Comparison of ENCODE assay signal across 8 mouse cellular contexts in the genomic region with DNA sequence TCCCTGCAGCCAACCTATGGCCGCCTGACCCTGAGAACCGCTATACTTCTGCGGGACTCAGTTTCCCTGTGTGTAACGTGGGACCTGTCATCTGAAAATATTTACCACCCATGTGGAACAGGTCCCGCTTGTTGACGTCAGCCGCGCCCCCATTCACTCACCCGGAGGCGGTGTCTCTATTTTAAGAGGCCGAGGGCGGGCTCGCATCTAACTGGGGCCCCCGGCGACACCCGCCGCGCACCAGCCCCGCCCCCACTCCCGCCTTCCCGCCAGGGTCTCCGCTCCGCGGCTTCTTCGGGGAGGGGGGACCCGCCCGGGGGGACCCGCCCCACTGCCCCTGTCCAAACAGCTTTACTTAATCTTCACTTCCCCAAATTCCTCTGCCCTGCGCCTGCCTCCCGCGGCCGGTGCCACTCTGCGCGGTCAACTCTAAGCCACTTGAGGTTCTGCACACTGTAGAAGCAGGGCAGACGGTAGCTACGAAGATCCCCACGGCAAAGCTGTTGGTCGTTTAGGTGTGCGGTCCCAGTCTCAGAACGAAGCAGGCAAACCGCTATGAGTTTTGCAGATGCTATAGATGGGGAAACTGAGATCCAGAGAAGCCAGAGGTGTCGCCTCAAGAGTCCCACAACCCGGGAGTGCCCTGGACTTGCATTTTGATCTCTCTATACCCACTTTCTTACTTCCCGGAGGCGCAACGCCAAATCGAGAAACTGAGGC. TPM values are rescaled to one million over a fixed set of nuclear protein-coding genes. Genes with fewer than 3 reads are reported as not detected.
A peak's percentile ranks its signal among the peaks of the same experiment; 100 is the strongest.
DNase-seq lines count a peak whose midpoint lies in the region; ATAC-seq and TF ChIP-seq lines count a peak whose summit lies in the region.

No protein-coding gene starts in this region.

- TF ChIP-seq CTCF in lung, embryonic 14.5 days (IDR thresholded peaks at IDR 0.05; ENCODE audit: low read depth): no peak

- H3K4me1 ChIP-seq in brown adipose tissue, adult 24 weeks (ENCODE audit: control insufficient read depth, insufficient read depth, insufficient read length, low read length): no peaks in the 10 kb centered on the region
- peaks cover 12% of the 10 kb centered on the region for H3K4me1 ChIP-seq in heart, embryonic 12.5 days (replicated peaks)
- peaks cover 13% of the 10 kb centered on the region for H3K4me1 ChIP-seq in kidney, embryonic 16.5 days (ENCODE audit: insufficient read depth, low read length)
- peaks cover 5% of the 10 kb centered on the region; the same call in 1 of the 2 replicates for H3K4me1 ChIP-seq in lung, embryonic 14.5 days (ENCODE audit: insufficient read depth)
- H3K4me1 ChIP-seq in neural tube, embryonic 15.5 days: peaks cover 20% of the 10 kb centered on the region

- H3K27me3 ChIP-seq in heart, embryonic 12.5 days (replicated peaks): peaks cover 68% of the 10 kb centered on the region
- H3K27me3 ChIP-seq in kidney, embryonic 16.5 days (ENCODE audit: insufficient read depth, low read length): peaks cover 41% of the 10 kb centered on the region
- peaks cover 24% of the 10 kb centered on the region for H3K27me3 ChIP-seq in lung, embryonic 14.5 days (ENCODE audit: insufficient read depth, low read length)
- H3K27me3 ChIP-seq in neural tube, embryonic 15.5 days (replicated peaks): peaks cover 60% of the 10 kb centered on the region

- no peak overlapping the region for H3K27ac ChIP-seq in brown adipose tissue, adult 24 weeks (replicated peaks; ENCODE audit: low read depth, low read length)
- H3K27ac ChIP-seq in heart, embryonic 12.5 days (ENCODE audit: poor library complexity, severe bottlenecking): no peak overlapping the region
- H3K27ac ChIP-seq in kidney, embryonic 16.5 days (ENCODE audit: low read length): no peak overlapping the region
- no peak overlapping the region for H3K27ac ChIP-seq in lung, embryonic 14.5 days (ENCODE audit: low read depth)
- no peak overlapping the region for H3K27ac ChIP-seq in neural tube, embryonic 15.5 days (replicated peaks)

- peak; percentile 46 for DNase-seq in embryo, embryonic 11 days
- DNase-seq in embryo, embryonic 10 days (ENCODE audit: low spot score): no peak
- DNase-seq in lung, embryonic 14.5 days: peak; percentile 39
- DNase-seq in thymus, postnatal 25 days: peak; percentile 88

- peak overlapping the region; percentile 73 for H3K4me3 ChIP-seq in brown adipose tissue, adult 24 weeks (ENCODE audit: insufficient read depth, low read depth, low read length)
- peak overlapping the region; percentile 46 for H3K4me3 ChIP-seq in heart, embryonic 12.5 days
- peak overlapping the region; percentile 63 for H3K4me3 ChIP-seq in kidney, embryonic 16.5 days (ENCODE audit: low read length)
- H3K4me3 ChIP-seq in lung, embryonic 14.5 days (ENCODE audit: low read depth, low read length): peak overlapping the region; percentile 50
- H3K4me3 ChIP-seq in neural tube, embryonic 15.5 days (replicated peaks): peak overlapping the region; percentile 53

- peak overlapping the region; percentile 68 for H3K9ac ChIP-seq in heart, embryonic 12.5 days
- peak overlapping the region; percentile 59 for H3K9ac ChIP-seq in kidney, embryonic 16.5 days (replicated peaks; ENCODE audit: low read length)
- peak overlapping the region; percentile 26 for H3K9ac ChIP-seq in lung, embryonic 14.5 days
- H3K9ac ChIP-seq in neural tube, embryonic 15.5 days (replicated peaks): 0 out of 2 replicates have a peak overlapping the region, but pooled peaks have one; percentile 57

- peak overlapping the region; percentile 77 for H3K4me2 ChIP-seq in heart, embryonic 12.5 days
- peak overlapping the region; percentile 93 for H3K4me2 ChIP-seq in kidney, embryonic 16.5 days (replicated peaks; ENCODE audit: low read depth, low read length)
- peak overlapping the region; percentile 94 for H3K4me2 ChIP-seq in lung, embryonic 14.5 days
- H3K4me2 ChIP-seq in neural tube, embryonic 15.5 days: peak overlapping the region; percentile 91

- WGBS in heart, embryonic 12.5 days: under 1% methylated on average over 47 of the region's 47 CpGs
- WGBS in kidney, embryonic 16.5 days: 1% methylated on average over 46 of the region's 47 CpGs
- 1% methylated on average over 47 of the region's 47 CpGs for WGBS in lung, embryonic 14.5 days
- 1% methylated on average over 47 of the region's 47 CpGs for WGBS in neural tube, embryonic 15.5 days

- no peaks in the 10 kb centered on the region for H3K9me3 ChIP-seq in heart, embryonic 12.5 days (replicated peaks)
- no peaks in the 10 kb centered on the region for H3K9me3 ChIP-seq in kidney, embryonic 16.5 days (ENCODE audit: low read length)
- no peaks in the 10 kb centered on the region for H3K9me3 ChIP-seq in lung, embryonic 14.5 days (ENCODE audit: low read depth, low read length)
- no peaks in the 10 kb centered on the region for H3K9me3 ChIP-seq in neural tube, embryonic 15.5 days (replicated peaks)

- H3K36me3 ChIP-seq in heart, embryonic 12.5 days: no peaks in the 10 kb centered on the region
- H3K36me3 ChIP-seq in kidney, embryonic 16.5 days (ENCODE audit: insufficient read depth, low read length): no peaks in the 10 kb centered on the region
- H3K36me3 ChIP-seq in lung, embryonic 14.5 days (ENCODE audit: insufficient read depth): no peaks in the 10 kb centered on the region
- H3K36me3 ChIP-seq in neural tube, embryonic 15.5 days: no peaks in the 10 kb centered on the region

- no peak for ATAC-seq in heart, embryonic 12.5 days (ENCODE audit: insufficient number of reproducible peaks, low FRiP score)
- no peak for ATAC-seq in kidney, embryonic 16.5 days (ENCODE audit: low FRiP score, low TSS enrichment)
- ATAC-seq in lung, embryonic 14.5 days (ENCODE audit: insufficient read depth): no peak
- ATAC-seq in neural tube, embryonic 15.5 days (ENCODE audit: low FRiP score): peak; percentile 4; the same call in 1 of the 2 replicates

RNA-seq across cellular contexts. Expression of a gene that starts 0.9 kb away (rescaled TPM):
- 2.5 and 2.9 TPM in 2 replicates for polyA plus RNA-seq in brown adipose tissue, adult 24 weeks (2012; ENCODE audit: insufficient read depth, insufficient read length, missing spikeins)
- 7.2 and 8.1 TPM in 2 replicates for polyA plus RNA-seq in heart, embryonic 12.5 days (2016; fragmentation: Nextera tagmentation; extraction: Ambion mirVana)
- polyA plus RNA-seq in kidney, embryonic 16.5 days (2015; fragmentation: Nextera tagmentation; extraction: Ambion mirVana): 16.2 and 16.3 TPM in 2 replicates
- polyA plus RNA-seq in lung, embryonic 14.5 days (2014; fragmentation: Nextera tagmentation; extraction: Ambion mirVana): 16.1 and 18.0 TPM in 2 replicates
- polyA plus RNA-seq in neural tube, embryonic 15.5 days (2015; fragmentation: Nextera tagmentation; extraction: Ambion mirVana): 18.9 and 21.0 TPM in 2 replicates

RNA-seq across cellular contexts. Expression of a gene that starts 4.3 kb away (rescaled TPM):
- not detected in 2 replicates for polyA plus RNA-seq in brown adipose tissue, adult 24 weeks (2012; ENCODE audit: insufficient read depth, insufficient read length, missing spikeins)
- not detected in 2 replicates for polyA plus RNA-seq in heart, embryonic 12.5 days (2016; fragmentation: Nextera tagmentation; extraction: Ambion mirVana)
- 0.05 and 0.12 TPM in 2 replicates for polyA plus RNA-seq in kidney, embryonic 16.5 days (2015; fragmentation: Nextera tagmentation; extraction: Ambion mirVana)
- 0.17 TPM in 1 of 2 replicates, not detected in the other for polyA plus RNA-seq in lung, embryonic 14.5 days (2014; fragmentation: Nextera tagmentation; extraction: Ambion mirVana)
- polyA plus RNA-seq in neural tube, embryonic 15.5 days (2015; fragmentation: Nextera tagmentation; extraction: Ambion mirVana): 0.14 and 1.4 TPM in 2 replicates

RNA-seq across cellular contexts. Expression of a gene that starts 27.4 kb away (rescaled TPM):
- polyA plus RNA-seq in brown adipose tissue, adult 24 weeks (2012; ENCODE audit: insufficient read depth, insufficient read length, missing spikeins): 9.8 and 11.3 TPM in 2 replicates
- polyA plus RNA-seq in heart, embryonic 12.5 days (2016; fragmentation: Nextera tagmentation; extraction: Ambion mirVana): 35.2 and 37.2 TPM in 2 replicates
- 72.8 and 77.3 TPM in 2 replicates for polyA plus RNA-seq in kidney, embryonic 16.5 days (2015; fragmentation: Nextera tagmentation; extraction: Ambion mirVana)
- 46.5 and 52.4 TPM in 2 replicates for polyA plus RNA-seq in lung, embryonic 14.5 days (2014; fragmentation: Nextera tagmentation; extraction: Ambion mirVana)
- 97.5 and 102 TPM in 2 replicates for polyA plus RNA-seq in neural tube, embryonic 15.5 days (2015; fragmentation: Nextera tagmentation; extraction: Ambion mirVana)

RNA-seq across cellular contexts. Expression of a gene that starts 35.6 kb away (rescaled TPM):
- polyA plus RNA-seq in brown adipose tissue, adult 24 weeks (2012; ENCODE audit: insufficient read depth, insufficient read length, missing spikeins): 1.3 and 5.0 TPM in 2 replicates
- polyA plus RNA-seq in heart, embryonic 12.5 days (2016; fragmentation: Nextera tagmentation; extraction: Ambion mirVana): 2.5 and 2.7 TPM in 2 replicates
- 6.7 and 7.0 TPM in 2 replicates for polyA plus RNA-seq in kidney, embryonic 16.5 days (2015; fragmentation: Nextera tagmentation; extraction: Ambion mirVana)
- 4.3 and 4.4 TPM in 2 replicates for polyA plus RNA-seq in lung, embryonic 14.5 days (2014; fragmentation: Nextera tagmentation; extraction: Ambion mirVana)
- polyA plus RNA-seq in neural tube, embryonic 15.5 days (2015; fragmentation: Nextera tagmentation; extraction: Ambion mirVana): 7.8 and 8.5 TPM in 2 replicates

RNA-seq across cellular contexts. Expression of a gene that starts 43.2 kb away (rescaled TPM):
- 74.5 and 79.8 TPM in 2 replicates for polyA plus RNA-seq in brown adipose tissue, adult 24 weeks (2012; ENCODE audit: insufficient read depth, insufficient read length, missing spikeins)
- polyA plus RNA-seq in heart, embryonic 12.5 days (2016; fragmentation: Nextera tagmentation; extraction: Ambion mirVana): 37.2 and 37.9 TPM in 2 replicates
- 57.0 and 60.4 TPM in 2 replicates for polyA plus RNA-seq in kidney, embryonic 16.5 days (2015; fragmentation: Nextera tagmentation; extraction: Ambion mirVana)
- polyA plus RNA-seq in lung, embryonic 14.5 days (2014; fragmentation: Nextera tagmentation; extraction: Ambion mirVana): 27.9 and 29.4 TPM in 2 replicates
- polyA plus RNA-seq in neural tube, embryonic 15.5 days (2015; fragmentation: Nextera tagmentation; extraction: Ambion mirVana): 40.5 and 43.5 TPM in 2 replicates
